Mouse (Mus musculus): ENCODE measurements around the gene Tenm4.

The Tenm4 gene

GRCm38 (mm10) chr7:96300826-96301397 lies 129.9 kb downstream of the Tenm4 start:
- in situ Hi-C loops (cut with MboI; ENCODE audit: low pct_unique_long_range_greater_than_20kb in 1 of 2, low sequenced_read_pairs in 2 of 2, unreplicated experiment in 1 of 2): no loop called here

GRCm38 (mm10) chr7:96301813-96302212 lies 130.8 kb downstream of the Tenm4 start:
- in situ Hi-C loops (cut with MboI; ENCODE audit: low pct_unique_long_range_greater_than_20kb in 1 of 2, low sequenced_read_pairs in 2 of 2, unreplicated experiment in 1 of 2): no loop called here

- in situ Hi-C loops (cut with MboI; ENCODE audit: low pct_unique_long_range_greater_than_20kb in 1 of 2, low sequenced_read_pairs in 2 of 2, unreplicated experiment in 1 of 2): no loop called here
Observed at GRCm38 (mm10) chr7:96303963-96304362, 132.9 kb downstream of the Tenm4 start.

- in situ Hi-C loops (cut with MboI; ENCODE audit: low pct_unique_long_range_greater_than_20kb in 1 of 2, low sequenced_read_pairs in 2 of 2, unreplicated experiment in 1 of 2): no loop called here
Observed at GRCm38 (mm10) chr7:96305382-96305935, 134.4 kb downstream of the Tenm4 start.

GRCm38 (mm10) chr7:96308106-96308505 lies 137.1 kb downstream of the Tenm4 start:
- in situ Hi-C loops (cut with MboI; ENCODE audit: low pct_unique_long_range_greater_than_20kb in 1 of 2, low sequenced_read_pairs in 2 of 2, unreplicated experiment in 1 of 2): no loop called here

GRCm38 (mm10) chr7:96329343-96329742 lies 158.3 kb downstream of the Tenm4 start:
- in situ Hi-C loops (cut with MboI; ENCODE audit: low pct_unique_long_range_greater_than_20kb in 1 of 2, low sequenced_read_pairs in 2 of 2, unreplicated experiment in 1 of 2): no loop called here

GRCm38 (mm10) chr7:96331186-96331585 lies 160.1 kb downstream of the Tenm4 start:
- in situ Hi-C loops (cut with MboI; ENCODE audit: low pct_unique_long_range_greater_than_20kb in 1 of 2, low sequenced_read_pairs in 2 of 2, unreplicated experiment in 1 of 2): no loop called here

GRCm38 (mm10) chr7:96334361-96334760 lies 163.3 kb downstream of the Tenm4 start:
- in situ Hi-C loops (cut with MboI; ENCODE audit: low pct_unique_long_range_greater_than_20kb in 1 of 2, low sequenced_read_pairs in 2 of 2, unreplicated experiment in 1 of 2): no loop called here

GRCm38 (mm10) chr7:96336376-96336775 lies 165.3 kb downstream of the Tenm4 start:
- in situ Hi-C loops (cut with MboI; ENCODE audit: low pct_unique_long_range_greater_than_20kb in 1 of 2, low sequenced_read_pairs in 2 of 2, unreplicated experiment in 1 of 2): no loop called here

GRCm38 (mm10) chr7:96340826-96341225 lies 169.8 kb downstream of the Tenm4 start:
- in situ Hi-C loops (cut with MboI; ENCODE audit: low pct_unique_long_range_greater_than_20kb in 1 of 2, low sequenced_read_pairs in 2 of 2, unreplicated experiment in 1 of 2): no loop called here

GRCm38 (mm10) chr7:96341479-96341878 lies 170.4 kb downstream of the Tenm4 start:
- in situ Hi-C loops (cut with MboI; ENCODE audit: low pct_unique_long_range_greater_than_20kb in 1 of 2, low sequenced_read_pairs in 2 of 2, unreplicated experiment in 1 of 2): no loop called here

- in situ Hi-C loops (cut with MboI; ENCODE audit: low pct_unique_long_range_greater_than_20kb in 1 of 2, low sequenced_read_pairs in 2 of 2, unreplicated experiment in 1 of 2): no loop called here
Observed at GRCm38 (mm10) chr7:96342996-96343395, 171.9 kb downstream of the Tenm4 start.

- in situ Hi-C loops (cut with MboI; ENCODE audit: low pct_unique_long_range_greater_than_20kb in 1 of 2, low sequenced_read_pairs in 2 of 2, unreplicated experiment in 1 of 2): no loop called here
Observed at GRCm38 (mm10) chr7:96343667-96344066, 172.6 kb downstream of the Tenm4 start.

- in situ Hi-C loops (cut with MboI; ENCODE audit: low pct_unique_long_range_greater_than_20kb in 1 of 2, low sequenced_read_pairs in 2 of 2, unreplicated experiment in 1 of 2): no loop called here
Observed at GRCm38 (mm10) chr7:96352671-96353070, 181.6 kb downstream of the Tenm4 start.

GRCm38 (mm10) chr7:96356285-96356811 lies 185.3 kb downstream of the Tenm4 start:
- in situ Hi-C loops (cut with MboI; ENCODE audit: low pct_unique_long_range_greater_than_20kb in 1 of 2, low sequenced_read_pairs in 2 of 2, unreplicated experiment in 1 of 2): no loop called here

- in situ Hi-C loops (cut with MboI; ENCODE audit: low pct_unique_long_range_greater_than_20kb in 1 of 2, low sequenced_read_pairs in 2 of 2, unreplicated experiment in 1 of 2): no loop called here
Observed at GRCm38 (mm10) chr7:96357550-96357949, 186.5 kb downstream of the Tenm4 start.

GRCm38 (mm10) chr7:96363311-96363710 lies 192.3 kb downstream of the Tenm4 start:
- in situ Hi-C loops (cut with MboI; ENCODE audit: low pct_unique_long_range_greater_than_20kb in 1 of 2, low sequenced_read_pairs in 2 of 2, unreplicated experiment in 1 of 2): no loop called here

- in situ Hi-C loops (cut with MboI; ENCODE audit: low pct_unique_long_range_greater_than_20kb in 1 of 2, low sequenced_read_pairs in 2 of 2, unreplicated experiment in 1 of 2): no loop called here
Observed at GRCm38 (mm10) chr7:96369947-96370346, 198.9 kb downstream of the Tenm4 start.

- in situ Hi-C loops (cut with MboI; ENCODE audit: low pct_unique_long_range_greater_than_20kb in 1 of 2, low sequenced_read_pairs in 2 of 2, unreplicated experiment in 1 of 2): no loop called here
Observed at GRCm38 (mm10) chr7:96374004-96374663, 203.1 kb downstream of the Tenm4 start.

GRCm38 (mm10) chr7:96375507-96375906 lies 204.5 kb downstream of the Tenm4 start:
- in situ Hi-C loops (cut with MboI; ENCODE audit: low pct_unique_long_range_greater_than_20kb in 1 of 2, low sequenced_read_pairs in 2 of 2, unreplicated experiment in 1 of 2): no loop called here

All from mouse embryonic stem cell (cell line).